Mouse (Mus musculus): ENCODE data around the gene 4930523C07Rik. TPM values are rescaled to one million over a fixed set of nuclear protein-coding genes. Genes with fewer than 3 reads are reported as not detected.
A peak's percentile ranks its signal among the peaks of the same experiment; 100 is the strongest.

Gene 4930523C07Rik
- polyA plus RNA-seq, 1 experiment, result 9.5 TPM

GRCm38 (mm10) chr1:160057657-160058056 is 13.5 kb downstream of the 4930523C07Rik start:
- no peak for TF ChIP-seq CTCF (conservative IDR thresholded peaks at IDR 0.05; ENCODE audit: insufficient read depth, insufficient read length, low read depth, low read length)
- TF ChIP-seq POLR2A (IDR thresholded peaks at IDR 0.05; ENCODE audit: low read depth, low read length), result no peak
- peak; percentile 69 for DNase-seq
- peaks cover 5% of the 10 kb centered on the region; the same call in 1 of the 2 replicates for H3K4me1 ChIP-seq (ENCODE audit: control insufficient read depth, insufficient read depth, low read length)
- WGBS, result 42% methylated on average over 3 of the region's 3 CpGs
- H3K27me3 ChIP-seq (replicated peaks; ENCODE audit: control insufficient read depth, insufficient read depth, low read length), result no peaks in the 10 kb centered on the region
- H3K4me3 ChIP-seq (ENCODE audit: insufficient read depth, low read depth, low read length), result no peak overlapping the region
- peak overlapping the region; percentile 36; the same call in 1 of the 2 replicates for H3K27ac ChIP-seq (ENCODE audit: insufficient read depth, low read depth, low read length)
- no peaks in the 10 kb centered on the region for H3K36me3 ChIP-seq (ENCODE audit: control insufficient read depth, insufficient read depth, low read length)

GRCm38 (mm10) chr1:160059908-160060307 is 15.7 kb downstream of the 4930523C07Rik start:
- WGBS, result 40% methylated on average over 1 of the region's 1 CpGs
- Histone ChIP-seq H3K27ac (ENCODE audit: insufficient read depth, low read depth, low read length) (no peak overlapping the region), H3K4me3 (ENCODE audit: insufficient read depth, low read depth, low read length) (no peak overlapping the region), H3K27me3 (replicated peaks; ENCODE audit: control insufficient read depth, insufficient read depth, low read length) (no peaks in the 10 kb centered on the region), H3K4me1 (ENCODE audit: control insufficient read depth, insufficient read depth, low read length) (peaks cover 3% of the 10 kb centered on the region; the same call in 1 of the 2 replicates), H3K36me3 (ENCODE audit: control insufficient read depth, insufficient read depth, low read length) (no peaks in the 10 kb centered on the region)
- TF ChIP-seq CTCF (conservative IDR thresholded peaks at IDR 0.05; ENCODE audit: insufficient read depth, insufficient read length, low read depth, low read length), result no peak
- no peak for TF ChIP-seq POLR2A (IDR thresholded peaks at IDR 0.05; ENCODE audit: low read depth, low read length)
- no peak for DNase-seq

GRCm38 (mm10) chr1:160060542-160060941 is 16.4 kb downstream of the 4930523C07Rik start:
- peaks cover 3% of the 10 kb centered on the region; the same call in 1 of the 2 replicates for H3K4me1 ChIP-seq (ENCODE audit: control insufficient read depth, insufficient read depth, low read length)
- H3K36me3 ChIP-seq (ENCODE audit: control insufficient read depth, insufficient read depth, low read length), result no peaks in the 10 kb centered on the region
- H3K27me3 ChIP-seq (replicated peaks; ENCODE audit: control insufficient read depth, insufficient read depth, low read length), result no peaks in the 10 kb centered on the region
- no peak for DNase-seq
- no peak overlapping the region; the same call in 1 of the 2 replicates for H3K27ac ChIP-seq (ENCODE audit: insufficient read depth, low read depth, low read length)
- no peak for TF ChIP-seq CTCF (conservative IDR thresholded peaks at IDR 0.05; ENCODE audit: insufficient read depth, insufficient read length, low read depth, low read length)
- TF ChIP-seq POLR2A (IDR thresholded peaks at IDR 0.05; ENCODE audit: low read depth, low read length), result no peak
- 58% methylated on average over 6 of the region's 6 CpGs for WGBS
- H3K4me3 ChIP-seq (ENCODE audit: insufficient read depth, low read depth, low read length), result no peak overlapping the region

- Histone ChIP-seq H3K36me3 (ENCODE audit: control insufficient read depth, insufficient read depth, low read length) (no peaks in the 10 kb centered on the region), H3K4me3 (ENCODE audit: insufficient read depth, low read depth, low read length) (no peak overlapping the region), H3K4me1 (ENCODE audit: control insufficient read depth, insufficient read depth, low read length) (peaks cover 3% of the 10 kb centered on the region; the same call in 1 of the 2 replicates), H3K27me3 (replicated peaks; ENCODE audit: control insufficient read depth, insufficient read depth, low read length) (no peaks in the 10 kb centered on the region), H3K27ac (ENCODE audit: insufficient read depth, low read depth, low read length) (no peak overlapping the region)
- WGBS, result 78% methylated on average over 5 of the region's 5 CpGs
- no peak for DNase-seq
- TF ChIP-seq CTCF (conservative IDR thresholded peaks at IDR 0.05; ENCODE audit: insufficient read depth, insufficient read length, low read depth, low read length) (no peak), POLR2A (IDR thresholded peaks at IDR 0.05; ENCODE audit: low read depth, low read length) (no peak)
Observed at GRCm38 (mm10) chr1:160061321-160061720, 17.1 kb downstream of the 4930523C07Rik start.

- TF ChIP-seq POLR2A (IDR thresholded peaks at IDR 0.05; ENCODE audit: low read depth, low read length), result no peak
- peak; percentile 74 for TF ChIP-seq CTCF (conservative IDR thresholded peaks at IDR 0.05; ENCODE audit: insufficient read depth, insufficient read length, low read depth, low read length)
- peaks cover 3% of the 10 kb centered on the region; the same call in 1 of the 2 replicates for H3K4me1 ChIP-seq (ENCODE audit: control insufficient read depth, insufficient read depth, low read length)
- H3K36me3 ChIP-seq (ENCODE audit: control insufficient read depth, insufficient read depth, low read length), result no peaks in the 10 kb centered on the region
- H3K27me3 ChIP-seq (replicated peaks; ENCODE audit: control insufficient read depth, insufficient read depth, low read length), result no peaks in the 10 kb centered on the region
- no peak overlapping the region for H3K4me3 ChIP-seq (ENCODE audit: insufficient read depth, low read depth, low read length)
- WGBS, result 70% methylated on average over 3 of the region's 3 CpGs
- no peak overlapping the region for H3K27ac ChIP-seq (ENCODE audit: insufficient read depth, low read depth, low read length)
- peak; percentile 35 for DNase-seq
Observed at GRCm38 (mm10) chr1:160061725-160062366, 17.7 kb downstream of the 4930523C07Rik start.

GRCm38 (mm10) chr1:160064547-160065144 is 20.5 kb downstream of the 4930523C07Rik start:
- no peak overlapping the region for H3K4me3 ChIP-seq (ENCODE audit: insufficient read depth, low read depth, low read length)
- WGBS, result 81% methylated on average over 7 of the region's 7 CpGs
- no peaks in the 10 kb centered on the region for H3K4me1 ChIP-seq (ENCODE audit: control insufficient read depth, insufficient read depth, low read length)
- no peak overlapping the region for H3K27ac ChIP-seq (ENCODE audit: insufficient read depth, low read depth, low read length)
- no peaks in the 10 kb centered on the region for H3K27me3 ChIP-seq (replicated peaks; ENCODE audit: control insufficient read depth, insufficient read depth, low read length)
- no peak for TF ChIP-seq CTCF (conservative IDR thresholded peaks at IDR 0.05; ENCODE audit: insufficient read depth, insufficient read length, low read depth, low read length)
- no peak for TF ChIP-seq POLR2A (IDR thresholded peaks at IDR 0.05; ENCODE audit: low read depth, low read length)
- no peaks in the 10 kb centered on the region for H3K36me3 ChIP-seq (ENCODE audit: control insufficient read depth, insufficient read depth, low read length)
- DNase-seq, result no peak
